Mouse (Mus musculus) ES-E14 (cell line): Measurements from ENCODE around the gene Ak9. TPM values are rescaled to one million over a fixed set of nuclear protein-coding genes. Genes with fewer than 3 reads are reported as not detected.

Experiments
- DNase-seq: peaks from one replicate; pipeline ENCODE4 v3.0.0-alpha.2; 2013; ENCODE audit warnings: low read depth, low spot score
- H3K27ac ChIP-seq: 2 replicates; pipeline ENCODE4 v1.5.1; 2012; ENCODE audit warnings: low read depth, mild to moderate bottlenecking, low read length, moderate library complexity, mixed read lengths; ENCODE audit not compliant: poor library complexity, insufficient read depth, severe bottlenecking
- H3K36me3 ChIP-seq: 2 replicates; pipeline ENCODE4 v1.6.1; 2012; ENCODE audit warnings: mild to moderate bottlenecking, low read length, moderate library complexity, mixed read lengths; ENCODE audit not compliant: control insufficient read depth, poor library complexity, insufficient read depth, severe bottlenecking
- H3K4me1 ChIP-seq, 2 experiments: fragments of 150-350 bp in 1 of 2; sonication (generic) in 1 of 2; 2 replicates each; pipeline ENCODE4 v1.6.1; 2012; ENCODE audit warnings: low read length in 2 of 2, mild to moderate bottlenecking in 1 of 2, mixed read lengths in 1 of 2; ENCODE audit not compliant: control insufficient read depth in 2 of 2, insufficient read depth in 2 of 2, poor library complexity in 1 of 2
- H3K4me3 ChIP-seq, 2 experiments: fragments of 150-350 bp in 1 of 2; sonication (generic) in 1 of 2; 2 replicates each; pipeline ENCODE4 v1.5.1; 2012; ENCODE audit warnings: low read length in 2 of 2, low read depth in 1 of 2, mild to moderate bottlenecking in 1 of 2, mixed read lengths in 1 of 2; ENCODE audit not compliant: insufficient read depth in 1 of 2, poor library complexity in 1 of 2, severe bottlenecking in 1 of 2
- H3K9ac ChIP-seq: 2 replicates; pipeline ENCODE4 v1.6.1; 2012; ENCODE audit warnings: low read depth, mild to moderate bottlenecking, low read length, mixed read lengths; ENCODE audit not compliant: poor library complexity, insufficient read depth, severe bottlenecking
- H3K9me3 ChIP-seq: fragments of 150-350 bp; sonication (generic); 2 replicates; pipeline ENCODE4 v1.6.1; 2012; ENCODE audit warnings: low read depth, mild to moderate bottlenecking, low read length; ENCODE audit not compliant: control insufficient read depth, insufficient read depth
- CHD2 ChIP-seq: IDR thresholded peaks from 2 replicates; pipeline ENCODE4 v1.6.1; 2014; ENCODE audit warnings: mild to moderate bottlenecking, low read depth, low read length, inconsistent platforms
- HCFC1 ChIP-seq: IDR thresholded peaks from 2 replicates; pipeline ENCODE4 v1.6.1; 2012; ENCODE audit warnings: low read length, inconsistent platforms, borderline replicate concordance; ENCODE audit not compliant: insufficient read depth
- MAFK ChIP-seq: IDR thresholded peaks from 2 replicates; pipeline ENCODE4 v1.6.1; 2014; ENCODE audit warnings: mild to moderate bottlenecking, low read depth, low read length, inconsistent platforms; ENCODE audit not compliant: insufficient read depth
- ZC3H11A ChIP-seq: IDR thresholded peaks from 2 replicates; pipeline ENCODE4 v1.6.1; 2012; ENCODE audit warnings: low read depth, mild to moderate bottlenecking, inconsistent platforms, low read length, borderline replicate concordance
- ZNF384 ChIP-seq: IDR thresholded peaks from 2 replicates; pipeline ENCODE4 v1.6.1; 2012; ENCODE audit warnings: low read depth, low read length, inconsistent platforms
- in situ Hi-C, 2 experiments: fragments of 600-800 bp; cut with MboI; formaldehyde crosslinking; loops; one replicate each; pipeline ENCODE4 v1.15.1; 2025; ENCODE audit warnings: low sequenced_read_pairs in 2 of 2, inconsistent platforms in 1 of 2; ENCODE audit not compliant: unreplicated experiment in 2 of 2
- total RNA-seq: library from RNA; depleted of rRNA; stranded (reverse); fragments of 300-350 nt; gene quantifications from 2 replicates; pipeline ENCODE4 v1.2.3, GENCODE M21; 2012

Gene Ak9
- total RNA-seq, 1 experiment: 0.09 TPM

DNA sequence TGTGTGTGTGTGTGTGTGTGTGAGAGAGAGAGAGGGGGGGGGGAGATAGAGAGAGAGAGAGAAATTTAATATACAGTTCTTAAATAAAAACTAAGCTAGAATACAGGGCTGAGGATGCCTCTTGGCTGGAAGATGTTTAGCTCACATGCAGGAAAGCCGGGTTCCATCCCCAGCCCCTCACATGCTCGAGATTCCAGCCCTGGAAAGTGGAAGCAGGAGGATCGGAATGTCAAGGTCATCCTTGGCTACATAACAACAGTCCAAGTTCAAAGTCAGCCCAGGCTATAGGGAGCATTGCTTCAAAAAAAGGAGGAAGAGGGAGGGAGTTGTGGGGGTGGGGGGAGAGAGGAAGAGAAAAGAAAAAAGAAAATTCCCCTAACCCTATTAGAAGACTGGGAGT, 131.4 kb downstream of the Ak9 start:
- no peak for TF ChIP-seq ZNF384
- TF ChIP-seq CHD2: peak; percentile 57; the same call in 1 of the 2 replicates
- TF ChIP-seq ZC3H11A: no peak
- no peak for TF ChIP-seq MAFK
- TF ChIP-seq HCFC1: no peak
- Histone ChIP-seq H3K27ac (peak overlapping the region; percentile 93; the same call in 1 of the 2 replicates), H3K36me3 (no peaks in the 10 kb centered on the region), H3K9me3 (no peaks in the 10 kb centered on the region), H3K4me1 (peaks cover 2 to 8% of the 10 kb centered on the region in 2 experiments; a peak in 2 of 4 replicates), H3K4me3 (no peak overlapping the region), H3K9ac (no peak overlapping the region; the same call in 1 of the 2 replicates)
- peak; percentile 75 for DNase-seq
- in situ Hi-C loops: no loop called here

DNA sequence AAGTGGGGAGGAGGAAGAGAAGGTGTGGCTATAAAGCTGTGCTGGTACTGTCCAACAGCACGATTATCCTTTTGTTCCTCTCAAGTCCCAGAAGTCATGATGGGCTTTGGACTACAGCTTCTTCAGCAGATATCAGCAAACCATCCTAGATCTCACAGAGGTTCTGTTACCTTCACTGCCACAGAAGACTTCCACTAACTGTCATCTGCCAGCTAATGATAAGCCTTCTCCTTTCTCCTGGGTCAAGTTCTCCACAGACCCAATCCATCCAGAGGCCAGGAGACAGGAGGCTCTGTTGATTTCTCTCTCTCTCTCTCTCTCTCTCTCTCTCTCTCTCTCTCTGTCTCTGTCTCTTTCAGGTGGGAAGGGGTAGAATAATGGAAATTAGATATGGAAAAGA, 144.4 kb downstream of the Ak9 start:
- no peak overlapping the region for H3K4me3 ChIP-seq
- no peak overlapping the region for H3K9ac ChIP-seq
- H3K9me3 ChIP-seq: no peaks in the 10 kb centered on the region
- H3K4me1 ChIP-seq: peaks cover 6 to 8% of the 10 kb centered on the region in 2 experiments; a peak in 1 of 4 replicates
- no peak overlapping the region for H3K27ac ChIP-seq
- in situ Hi-C loops: no loop called here
- TF ChIP-seq CHD2 (no peak), ZC3H11A (no peak)
- no peak for DNase-seq
- peaks cover 5% of the 10 kb centered on the region; the same call in 1 of the 2 replicates for H3K36me3 ChIP-seq

DNA sequence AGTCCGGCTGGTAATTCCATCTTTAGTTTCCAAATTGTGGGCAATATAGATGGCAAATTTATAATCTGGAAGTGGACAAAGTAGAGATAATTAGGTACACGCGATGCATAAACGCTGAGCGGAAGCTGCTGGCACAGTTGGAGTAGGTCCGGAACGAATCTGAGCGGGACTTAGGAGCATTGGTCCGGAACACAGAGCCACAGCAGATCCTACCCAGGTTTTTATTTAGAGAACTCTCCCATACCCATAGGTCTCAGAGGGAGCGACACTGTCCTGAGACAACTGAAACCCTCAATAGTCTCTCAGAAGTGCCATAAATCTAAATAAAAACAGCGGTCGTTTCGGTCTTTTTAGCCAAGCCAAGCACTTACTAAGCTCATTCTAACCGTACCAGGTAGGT, 145.9 kb downstream of the Ak9 start:
- peak overlapping the region; percentile 72 for H3K9ac ChIP-seq
- peaks cover 5% of the 10 kb centered on the region; the same call in 1 of the 2 replicates for H3K36me3 ChIP-seq
- peaks cover 6 to 8% of the 10 kb centered on the region in 2 experiments; a peak in 1 of 4 replicates for H3K4me1 ChIP-seq
- H3K9me3 ChIP-seq: no peaks in the 10 kb centered on the region
- no peak for DNase-seq
- in situ Hi-C loops: no loop called here
- H3K4me3 ChIP-seq: peak overlapping the region; percentile 80 to 85
- no peak for TF ChIP-seq HCFC1
- no peak for TF ChIP-seq MAFK
- peak; percentile 27; the same call in 1 of the 2 replicates for TF ChIP-seq CHD2
- no peak for TF ChIP-seq ZNF384
- H3K27ac ChIP-seq: peak overlapping the region; percentile 77; the same call in 1 of the 2 replicates

DNA sequence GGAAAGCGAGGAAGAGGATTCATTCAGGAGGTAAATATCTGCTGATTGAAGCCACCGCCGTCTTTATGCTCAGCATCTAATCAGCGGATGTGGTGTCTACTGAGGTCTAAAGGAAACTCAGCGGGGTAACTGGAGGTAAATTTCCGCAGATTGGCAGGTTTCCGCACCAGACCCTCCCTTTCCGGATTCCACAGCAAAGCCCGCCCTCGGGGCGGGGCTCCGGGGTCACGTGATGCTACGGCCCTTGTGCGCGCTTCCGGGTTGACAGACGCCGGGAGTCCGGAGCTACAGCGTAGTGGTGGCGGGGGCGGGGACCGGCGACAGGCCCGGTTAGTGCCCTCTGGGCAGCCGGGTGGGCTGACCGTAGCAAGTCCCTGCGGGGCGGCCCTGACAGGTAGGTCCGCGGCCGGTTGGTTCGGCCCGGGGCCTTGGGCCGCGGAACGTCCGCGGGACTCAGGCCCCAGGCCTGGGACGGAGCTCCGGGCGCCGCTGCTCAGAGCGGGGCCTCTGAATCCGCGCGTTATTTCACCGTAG, 146.4 kb downstream of the Ak9 start, which contains the start of gene Zbtb24:
Gene Zbtb24 (plus strand): TSS at position 247 of the 534 bp plus-strand sequence.
- TF ChIP-seq ZNF384 (no peak), ZC3H11A (no peak), HCFC1 (peak; percentile 72)
- in situ Hi-C loops: no loop called here

More for the DNA sequence above, 146.4 kb downstream of the Ak9 start, which contains the start of gene Zbtb24:
- Histone ChIP-seq H3K4me1 (peaks cover 6 to 8% of the 10 kb centered on the region in 2 experiments; a peak in 1 of 4 replicates), H3K9ac (peak within 1 kb of the TSS; percentile 94), H3K36me3 (peaks cover 8% of the 10 kb centered on the region; the same call in 1 of the 2 replicates), H3K4me3 (peak within 1 kb of the TSS; percentile 85 to 98), H3K27ac (peak within 1 kb of the TSS; percentile 77), H3K9me3 (no peaks in the 10 kb centered on the region)
- peak; percentile 97 for DNase-seq
